Mouse (Mus musculus): ENCODE results near the gene Tef.

Tef gene

GRCm38 (mm10) chr15:81828426-81829207, 26.4 kb downstream of the Tef start:
- DNase-seq (ENCODE audit: low read depth, low spot score) = no peak

- DNase-seq (ENCODE audit: low read depth, low spot score) = no peak
These were observed 27.0 kb downstream of the Tef start for GRCm38 (mm10) chr15:81829208-81829580.

GRCm38 (mm10) chr15:81830530-81830929, 28.3 kb downstream of the Tef start:
- no peak for DNase-seq (ENCODE audit: low read depth, low spot score)

- peak; percentile 98 for DNase-seq (ENCODE audit: low read depth, low spot score)
These were observed 29.1 kb downstream of the Tef start for GRCm38 (mm10) chr15:81831136-81831825.

- no peak for DNase-seq (ENCODE audit: low read depth, low spot score)
These were observed 30.0 kb downstream of the Tef start for GRCm38 (mm10) chr15:81832219-81832618.

- DNase-seq (ENCODE audit: low read depth, low spot score) = no peak
These were observed 31.3 kb downstream of the Tef start for GRCm38 (mm10) chr15:81833481-81833880.

GRCm38 (mm10) chr15:81834171-81834841, 32.1 kb downstream of the Tef start:
- DNase-seq (ENCODE audit: low read depth, low spot score) = no peak

GRCm38 (mm10) chr15:81835007-81835880, 33.0 kb downstream of the Tef start:
- no peak for DNase-seq (ENCODE audit: low read depth, low spot score)

GRCm38 (mm10) chr15:81836124-81836821, 34.1 kb downstream of the Tef start:
- peak; percentile 35 for DNase-seq (ENCODE audit: low read depth, low spot score)

- DNase-seq (ENCODE audit: low read depth, low spot score) = no peak
These were observed 35.0 kb downstream of the Tef start for GRCm38 (mm10) chr15:81836966-81837920.

GRCm38 (mm10) chr15:81838554-81839235, 36.5 kb downstream of the Tef start:
- DNase-seq (ENCODE audit: low read depth, low spot score) = no peak

- no peak for DNase-seq (ENCODE audit: low read depth, low spot score)
These were observed 37.4 kb downstream of the Tef start for GRCm38 (mm10) chr15:81839634-81840033.

GRCm38 (mm10) chr15:81840306-81840705, 38.1 kb downstream of the Tef start:
- DNase-seq (ENCODE audit: low read depth, low spot score) = no peak

GRCm38 (mm10) chr15:81842275-81842674, 40.1 kb downstream of the Tef start:
- no peak for DNase-seq (ENCODE audit: low read depth, low spot score)

GRCm38 (mm10) chr15:81845033-81845625, 42.9 kb downstream of the Tef start:
- DNase-seq (ENCODE audit: low read depth, low spot score) = no peak

- peak; percentile 48 for DNase-seq (ENCODE audit: low read depth, low spot score)
These were observed 43.5 kb downstream of the Tef start for GRCm38 (mm10) chr15:81845724-81846123.

GRCm38 (mm10) chr15:81846755-81847154, 44.5 kb downstream of the Tef start:
- DNase-seq (ENCODE audit: low read depth, low spot score) = no peak

- no peak for DNase-seq (ENCODE audit: low read depth, low spot score)
These were observed 44.9 kb downstream of the Tef start for GRCm38 (mm10) chr15:81847161-81847560.

GRCm38 (mm10) chr15:81847861-81848260, 45.6 kb downstream of the Tef start:
- no peak for DNase-seq (ENCODE audit: low read depth, low spot score)
